Mouse (Mus musculus) forebrain, embryonic 14.5 days (tissue): ENCODE data around the gene Zfp72. TPM values are rescaled to one million over a fixed set of nuclear protein-coding genes. Genes with fewer than 3 reads are reported as not detected.
A peak's percentile ranks its signal among the peaks of the same experiment; 100 is the strongest.

Experiments
- ATAC-seq: fragments of 200-750 bp; cut with Nextera tagmentation; 2 replicates; pipeline ENCODE4 v1.8.0; 2017; ENCODE audit warnings: mild to moderate bottlenecking, moderate library complexity
- DNase-seq: peaks from one replicate; pipeline ENCODE4 v3.0.0-alpha.2; 2015; ENCODE audit warnings: low spot score
- H3K27ac ChIP-seq: fragments of 300-500 bp; sonication (generic); 2 replicates; pipeline ENCODE4 v1.5.1; 2014; ENCODE audit warnings: low read depth, mild to moderate bottlenecking, control low read depth, low read length, moderate library complexity
- H3K27me3 ChIP-seq: fragments of 300-500 bp; sonication (generic); replicated peaks from 2 replicates; pipeline ENCODE4 v1.6.1; 2014; ENCODE audit warnings: low read length, control low read depth, mixed read lengths; ENCODE audit not compliant: control insufficient read depth, insufficient read depth
- H3K36me3 ChIP-seq: fragments of 300-500 bp; sonication (generic); 2 replicates; pipeline ENCODE4 v1.6.1; 2014; ENCODE audit warnings: low read length, control low read depth; ENCODE audit not compliant: control insufficient read depth, insufficient read depth
- H3K4me1 ChIP-seq: fragments of 300-500 bp; sonication (generic); 2 replicates; pipeline ENCODE4 v1.6.1; 2014; ENCODE audit warnings: antibody characterized with exemption, low read length, control low read depth; ENCODE audit not compliant: control insufficient read depth, insufficient read depth
- H3K4me2 ChIP-seq: fragments of 300-500 bp; sonication (generic); 2 replicates; pipeline ENCODE4 v1.6.1; 2014; ENCODE audit warnings: mild to moderate bottlenecking, control low read depth, low read length
- H3K4me3 ChIP-seq: fragments of 300-500 bp; sonication (generic); 2 replicates; pipeline ENCODE4 v1.5.1; 2014; ENCODE audit warnings: low read depth, low read length, control low read depth
- H3K9ac ChIP-seq: fragments of 300-500 bp; sonication (generic); 2 replicates; pipeline ENCODE4 v1.6.1; 2014; ENCODE audit warnings: mild to moderate bottlenecking, low read length, control low read depth, moderate library complexity
- H3K9me3 ChIP-seq: fragments of 300-500 bp; sonication (generic); replicated peaks from 2 replicates; pipeline ENCODE4 v1.6.1; 2016; ENCODE audit warnings: low read length, control low read depth, mixed read lengths; ENCODE audit not compliant: control insufficient read depth
- WGBS: fragments of 180-500 bp; shearing (Covaris S2); extraction: QIAGEN DNeasy Blood & Tissue Kit; methylation state at CpG from one replicate; pipeline ENCODE4 v1.1.7; 2014; 5-methylcytosine and 5-hydroxymethylcytosine counted together
- polyA plus RNA-seq: library from polyadenylated mRNA; unstranded; fragments of >200 nt; fragmentation: Nextera tagmentation; extraction: Ambion mirVana; gene quantifications from 2 replicates; pipeline ENCODE4 v1.2.1, GENCODE M21; 2014

Zfp72 gene
- polyA plus RNA-seq, 1 experiment from 2014 or later, result 7.0 TPM

GRCm38 (mm10) chr13:74363176-74363858 is 27.3 kb downstream of the Zfp72 start:
- Histone ChIP-seq H3K9ac (no peak overlapping the region), H3K4me3 (no peak overlapping the region), H3K36me3 (peaks cover 29% of the 10 kb centered on the region), H3K27me3 (no peaks in the 10 kb centered on the region), H3K27ac (no peak overlapping the region), H3K9me3 (no peaks in the 10 kb centered on the region), H3K4me2 (no peak overlapping the region), H3K4me1 (no peaks in the 10 kb centered on the region)
- ATAC-seq, result 0 out of 2 replicates have a peak, but pooled peaks have one; percentile 19
- WGBS, result 92% methylated on average over 13 of the region's 13 CpGs
- no peak for DNase-seq

- ATAC-seq, result no peak
- no peak overlapping the region for H3K27ac ChIP-seq
- no peak overlapping the region for H3K4me2 ChIP-seq
- H3K4me1 ChIP-seq, result no peaks in the 10 kb centered on the region
- no peaks in the 10 kb centered on the region for H3K9me3 ChIP-seq
- peaks cover 37% of the 10 kb centered on the region for H3K36me3 ChIP-seq
- no peak for DNase-seq
- H3K9ac ChIP-seq, result no peak overlapping the region
- no peak overlapping the region for H3K4me3 ChIP-seq
- H3K27me3 ChIP-seq, result no peaks in the 10 kb centered on the region
- WGBS, result 72% methylated on average over 2 of the region's 2 CpGs
Measured at GRCm38 (mm10) chr13:74362218-74362617, 28.4 kb downstream of the Zfp72 start.

GRCm38 (mm10) chr13:74356491-74356890 is 34.1 kb downstream of the Zfp72 start:
- WGBS, result 96% methylated on average over 13 of the region's 13 CpGs
- no peak overlapping the region for H3K4me3 ChIP-seq
- H3K4me2 ChIP-seq, result no peak overlapping the region
- H3K9me3 ChIP-seq, result no peaks in the 10 kb centered on the region
- peaks cover 53% of the 10 kb centered on the region for H3K36me3 ChIP-seq
- H3K4me1 ChIP-seq, result no peaks in the 10 kb centered on the region
- DNase-seq (no peak), ATAC-seq (no peak)
- no peak overlapping the region for H3K9ac ChIP-seq
- no peaks in the 10 kb centered on the region for H3K27me3 ChIP-seq
- H3K27ac ChIP-seq, result no peak overlapping the region

- Histone ChIP-seq H3K9ac (peak overlapping the region; percentile 86), H3K9me3 (no peaks in the 10 kb centered on the region), H3K27ac (peak overlapping the region; percentile 52; the same call in 1 of the 2 replicates), H3K36me3 (0 out of 2 replicates have a peak, but pooled peaks cover 9% of the 10 kb centered on the region), H3K27me3 (no peaks in the 10 kb centered on the region), H3K4me2 (peak overlapping the region; percentile 70), H3K4me1 (peaks cover 7% of the 10 kb centered on the region; the same call in 1 of the 2 replicates), H3K4me3 (peak overlapping the region; percentile 74)
- DNase-seq, result peak; percentile 45
- no peak for ATAC-seq
- 2% methylated on average over 15 of the region's 15 CpGs for WGBS
Measured at GRCm38 (mm10) chr13:74350435-74350906, 40.2 kb downstream of the Zfp72 start.

GRCm38 (mm10) chr13:74349566-74350434 is 40.8 kb downstream of the Zfp72 start, which contains the start of the genes Sdha and Ccdc127:
Gene Sdha (minus strand): TSS chr13:74350280.
Gene Ccdc127 (plus strand): TSS chr13:74350309.
- Histone ChIP-seq H3K9me3 (no peaks in the 10 kb centered on the region), H3K27ac (peak within 1 kb of the TSS; percentile 52; the same call in 1 of the 2 replicates), H3K4me2 (peak within 1 kb of the TSS; percentile 70), H3K36me3 (0 out of 2 replicates have a peak, but pooled peaks cover 9% of the 10 kb centered on the region), H3K27me3 (no peaks in the 10 kb centered on the region), H3K4me3 (peak within 1 kb of the TSS; percentile 74), H3K4me1 (peaks cover 7% of the 10 kb centered on the region; the same call in 1 of the 2 replicates), H3K9ac (peak within 1 kb of the TSS; percentile 86)
- ATAC-seq (peak; percentile 98), DNase-seq (peak; percentile 98)
- WGBS, result 2% methylated on average over 57 of the region's 57 CpGs

GRCm38 (mm10) chr13:74341036-74341435 is 49.6 kb downstream of the Zfp72 start:
- Histone ChIP-seq H3K36me3 (peaks cover 70% of the 10 kb centered on the region), H3K9me3 (no peaks in the 10 kb centered on the region), H3K4me2 (no peak overlapping the region), H3K4me3 (no peak overlapping the region), H3K27ac (no peak overlapping the region), H3K9ac (no peak overlapping the region), H3K27me3 (no peaks in the 10 kb centered on the region), H3K4me1 (no peaks in the 10 kb centered on the region)
- DNase-seq (peak; percentile 59), ATAC-seq (peak; percentile 52; the same call in 1 of the 2 replicates)
- 58% methylated on average over 3 of the region's 3 CpGs for WGBS

GRCm38 (mm10) chr13:74329321-74329720 is 61.3 kb downstream of the Zfp72 start:
- Histone ChIP-seq H3K9ac (no peak overlapping the region), H3K27ac (no peak overlapping the region), H3K4me2 (no peak overlapping the region), H3K4me3 (no peak overlapping the region), H3K4me1 (no peaks in the 10 kb centered on the region), H3K36me3 (peaks cover 75% of the 10 kb centered on the region), H3K27me3 (no peaks in the 10 kb centered on the region), H3K9me3 (no peaks in the 10 kb centered on the region)
- ATAC-seq, result no peak
- no peak for DNase-seq
